Mouse (Mus musculus) MEL-GATA-1-ER (cell line): ENCODE measurements around the gene Gm20388.

Source experiments
- DNase-seq: peaks from one replicate; pipeline ENCODE4 v3.0.0-alpha.2; 2012; ENCODE audit warnings: low read depth; ENCODE audit errors: extremely low read depth

Gm20388 gene

DNA sequence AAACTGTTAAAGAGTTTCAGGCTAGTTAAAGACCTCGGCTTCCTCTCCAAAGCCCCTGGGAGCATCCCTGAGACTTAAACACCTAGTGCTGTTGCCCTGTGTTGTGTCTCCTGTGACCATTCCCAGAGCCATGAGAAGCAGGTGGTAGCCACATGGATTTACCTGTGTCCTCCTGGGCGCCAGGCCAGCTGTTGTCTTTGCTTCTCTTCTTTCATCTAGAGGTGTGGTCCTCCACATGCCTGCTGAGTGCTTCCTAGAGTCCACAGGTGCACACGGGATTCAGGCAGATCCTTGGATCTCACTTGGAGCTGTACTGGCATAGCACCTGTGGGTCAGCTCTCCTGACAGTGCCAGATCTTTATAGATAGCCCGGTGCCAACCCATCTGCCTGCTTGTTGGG lies 4356.6 kb downstream of the Gm20388 start:
- DNase-seq, result no peak

DNA sequence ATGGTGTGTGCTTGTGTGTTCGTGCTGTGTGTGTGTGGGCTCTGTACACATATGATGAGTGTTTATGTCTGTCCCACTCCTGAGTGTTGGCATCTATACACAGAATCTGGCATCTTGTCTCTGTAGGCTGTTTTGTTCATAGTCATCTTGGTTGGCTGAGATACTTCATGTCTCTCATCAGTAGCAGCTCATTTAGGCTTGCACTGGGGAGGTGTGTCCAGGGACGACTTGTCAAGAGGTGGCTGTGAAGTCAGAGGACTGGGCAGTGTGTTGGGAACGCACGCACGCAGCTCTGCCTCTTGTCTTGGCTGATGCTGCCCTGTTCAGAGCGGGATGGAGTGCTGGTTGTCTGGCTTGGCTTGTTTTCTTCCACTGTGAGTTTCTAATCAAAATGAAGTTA lies 4359.9 kb downstream of the Gm20388 start:
- no peak for DNase-seq

DNA sequence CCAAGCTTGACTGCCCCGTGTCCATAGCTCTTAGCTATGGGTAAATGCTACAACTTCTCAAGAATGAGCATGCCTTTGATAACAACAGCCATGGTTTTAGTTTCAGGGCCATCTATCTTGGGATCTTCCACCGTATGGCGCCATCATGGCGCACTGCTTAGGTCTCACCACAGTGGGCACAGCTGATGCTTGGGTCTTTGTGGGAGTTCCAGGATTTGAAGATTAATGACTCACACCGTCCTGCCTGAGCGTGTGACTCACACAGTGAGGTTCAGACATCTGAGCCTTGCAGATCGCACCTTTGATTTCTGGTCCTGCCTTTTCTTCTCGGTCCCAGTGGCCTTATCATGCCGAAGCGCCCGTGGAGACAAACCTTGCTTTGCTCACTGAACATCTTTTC lies 4360.3 kb downstream of the Gm20388 start:
- DNase-seq, result no peak

DNA sequence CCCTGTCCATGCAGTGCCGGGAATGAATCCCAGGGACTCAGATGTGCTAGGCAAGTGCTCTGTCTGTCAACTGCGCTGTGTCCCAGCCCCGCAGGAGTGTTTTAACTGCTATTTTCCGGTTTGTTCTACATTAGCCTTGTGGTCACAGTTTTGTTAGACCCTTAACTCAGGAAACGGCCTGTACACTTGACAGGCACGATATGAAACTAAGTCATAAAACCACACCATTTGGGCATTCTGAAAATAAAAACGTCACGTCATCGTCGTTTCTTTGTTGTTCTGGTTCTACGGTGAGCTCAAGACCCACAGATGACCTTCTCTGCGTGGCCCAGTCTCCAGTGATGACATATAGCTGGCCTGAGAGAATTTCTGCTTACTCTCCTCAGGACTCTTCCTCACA lies 4360.9 kb downstream of the Gm20388 start:
- DNase-seq, result no peak

DNA sequence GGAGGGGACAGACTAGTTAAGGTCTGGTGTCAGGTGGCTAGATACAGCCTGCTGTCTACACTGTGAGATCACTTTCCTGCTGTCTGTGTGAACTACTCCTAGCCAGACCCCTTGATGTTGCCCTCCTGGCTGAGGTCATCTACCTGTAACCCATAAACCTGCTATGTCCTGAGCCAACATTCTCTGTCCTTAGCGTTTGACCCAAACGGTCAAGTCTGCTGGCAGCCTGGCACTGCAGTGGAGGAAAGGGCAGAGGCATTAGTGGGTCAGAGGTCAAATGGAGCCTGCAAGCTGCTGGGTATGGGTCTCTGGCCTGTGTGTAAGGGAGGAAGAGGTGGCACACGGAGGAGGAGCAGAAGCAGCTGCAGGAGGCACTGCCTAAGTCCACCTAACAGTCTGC lies 4362.2 kb downstream of the Gm20388 start:
- DNase-seq, result no peak

DNA sequence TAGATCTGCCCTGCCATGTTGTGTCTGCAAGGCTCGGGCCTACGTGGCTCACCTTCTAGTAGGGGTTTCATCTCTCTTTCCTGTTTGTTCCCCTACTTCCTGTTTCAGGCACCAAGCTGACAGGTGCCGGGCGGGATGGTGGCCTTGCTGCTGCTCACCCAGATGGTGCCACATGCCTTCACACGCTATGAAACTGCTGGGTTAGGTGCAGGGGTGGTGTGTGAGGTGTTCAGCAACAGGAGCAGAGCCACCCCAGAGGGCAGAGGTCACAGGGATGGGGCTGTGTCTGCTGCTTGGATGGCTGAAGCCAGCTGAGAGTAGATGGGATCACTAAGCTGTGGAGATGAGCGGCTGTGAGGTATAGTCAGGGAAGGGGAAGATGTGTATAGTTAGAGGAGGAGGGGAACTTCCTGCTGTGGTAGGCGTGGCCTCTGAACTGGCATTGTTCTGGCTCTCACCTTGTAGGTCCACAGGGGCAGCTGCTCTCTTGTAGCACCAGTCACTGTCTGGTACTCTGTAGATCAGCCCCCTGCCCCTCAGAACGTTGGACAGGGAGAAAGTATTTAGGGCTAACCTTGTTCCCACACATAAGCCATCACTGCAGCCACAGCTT lies 4363.1 kb downstream of the Gm20388 start:
- DNase-seq, result no peak

DNA sequence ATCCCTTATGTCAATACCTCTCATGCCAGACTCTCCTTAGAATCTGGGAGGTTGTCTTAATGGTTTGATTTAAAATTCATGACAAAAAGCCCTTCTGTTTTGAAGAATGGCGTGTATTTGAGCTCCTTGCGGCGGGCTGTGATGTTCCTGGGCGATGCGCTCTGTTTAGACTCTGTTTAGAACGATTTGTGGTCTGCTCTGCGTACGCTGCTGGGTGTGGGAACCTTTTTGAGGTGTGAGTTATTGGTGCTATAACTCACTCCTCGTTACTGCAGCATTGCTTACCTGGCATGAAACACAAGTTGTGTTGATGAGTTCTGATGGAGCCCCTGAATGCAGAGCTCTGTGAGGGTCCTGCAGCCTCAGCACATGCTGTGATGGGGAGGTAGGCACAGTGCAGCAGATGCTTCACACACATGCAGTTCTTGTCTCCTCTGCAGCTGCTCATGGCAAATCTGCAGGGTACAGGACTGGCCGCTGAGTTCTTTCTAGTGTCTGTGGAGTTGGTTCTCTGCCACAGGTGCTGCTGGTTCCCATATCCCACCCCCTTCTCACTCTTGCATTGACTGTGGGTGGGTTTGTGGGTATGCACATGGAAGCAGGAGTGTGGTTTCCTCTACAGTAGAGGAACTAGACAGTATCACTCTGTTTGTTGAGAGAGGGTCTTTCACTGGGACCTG lies 4363.9 kb downstream of the Gm20388 start:
- DNase-seq, result no peak

DNA sequence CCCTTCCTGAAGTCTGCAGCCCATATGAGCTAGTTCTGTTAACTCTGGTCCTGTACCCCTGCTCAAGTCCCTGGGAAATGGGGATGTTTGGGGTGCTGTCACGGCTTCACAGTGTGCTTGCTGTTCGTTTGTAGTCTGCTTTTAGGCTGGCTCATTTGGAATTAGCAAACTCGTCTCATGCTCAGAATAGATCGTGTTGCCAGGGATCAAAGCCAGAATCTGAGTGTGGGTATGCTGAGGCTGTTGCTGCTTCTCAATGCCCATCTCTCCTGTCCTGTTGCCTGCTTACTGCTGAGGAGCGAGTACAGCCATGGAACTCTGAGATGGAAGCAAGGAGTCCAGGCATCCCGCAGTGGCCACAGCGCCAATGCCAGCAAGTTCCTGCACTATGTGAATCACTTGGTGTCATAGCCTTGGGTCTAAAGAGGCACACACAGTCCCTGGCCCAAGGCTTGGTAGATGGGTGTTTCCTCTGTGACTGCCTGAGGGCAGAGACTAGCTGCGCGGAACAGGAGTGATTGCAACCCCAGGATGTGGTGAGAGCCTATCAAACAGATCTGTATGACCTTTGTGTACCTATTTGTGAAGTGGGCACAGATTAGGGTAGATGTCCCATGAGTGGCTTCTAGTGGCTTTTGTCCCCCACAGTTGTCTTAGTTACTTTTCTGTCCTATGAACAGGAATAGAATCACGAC lies 4364.9 kb downstream of the Gm20388 start:
- DNase-seq, result no peak

DNA sequence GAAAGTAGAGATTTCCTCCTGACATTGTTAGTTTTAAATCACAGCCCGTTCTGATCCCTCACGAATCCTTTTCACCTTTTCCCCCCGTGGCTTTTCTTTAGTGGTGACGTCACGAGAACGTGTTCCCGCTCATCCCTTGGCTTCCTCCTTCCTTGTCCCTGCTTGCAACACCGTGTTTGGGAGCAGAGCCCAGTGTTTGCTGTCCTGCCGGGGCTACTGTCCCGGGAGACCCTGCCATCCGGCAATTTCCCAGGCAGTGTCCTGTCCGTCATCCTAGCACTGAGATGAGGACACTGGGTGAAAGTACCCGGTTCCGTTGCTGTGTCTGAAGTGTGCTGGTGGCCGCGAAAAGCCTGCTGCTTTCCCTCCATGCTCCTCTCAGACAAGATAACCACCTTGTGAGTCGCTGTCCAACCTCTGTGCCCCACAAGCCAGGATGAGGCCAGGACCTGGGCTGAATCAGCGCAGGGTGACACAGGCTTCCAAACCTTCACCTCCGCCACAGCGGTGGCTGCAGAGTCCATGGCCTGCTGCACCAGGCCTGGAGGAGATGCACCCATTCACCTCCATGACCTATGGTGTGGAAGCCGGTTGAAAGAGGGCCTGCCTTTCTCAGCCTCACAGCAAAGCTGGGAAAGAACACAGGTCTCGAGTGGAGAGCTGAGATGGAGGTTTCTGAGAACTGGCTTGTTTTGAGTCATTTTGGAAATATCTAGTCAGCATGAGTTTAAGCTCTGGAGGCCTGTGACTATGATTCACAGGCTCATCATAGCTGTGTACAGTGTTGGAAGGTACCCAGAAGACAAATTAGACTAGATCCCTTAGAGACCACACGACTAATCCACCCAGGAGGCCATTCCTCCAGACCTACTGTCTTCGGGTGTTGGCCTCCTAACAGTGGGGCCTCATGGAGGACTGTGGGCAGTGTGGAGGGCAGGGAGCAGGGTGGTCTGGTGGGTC lies 4367.6 kb downstream of the Gm20388 start:
- DNase-seq, result no peak

DNA sequence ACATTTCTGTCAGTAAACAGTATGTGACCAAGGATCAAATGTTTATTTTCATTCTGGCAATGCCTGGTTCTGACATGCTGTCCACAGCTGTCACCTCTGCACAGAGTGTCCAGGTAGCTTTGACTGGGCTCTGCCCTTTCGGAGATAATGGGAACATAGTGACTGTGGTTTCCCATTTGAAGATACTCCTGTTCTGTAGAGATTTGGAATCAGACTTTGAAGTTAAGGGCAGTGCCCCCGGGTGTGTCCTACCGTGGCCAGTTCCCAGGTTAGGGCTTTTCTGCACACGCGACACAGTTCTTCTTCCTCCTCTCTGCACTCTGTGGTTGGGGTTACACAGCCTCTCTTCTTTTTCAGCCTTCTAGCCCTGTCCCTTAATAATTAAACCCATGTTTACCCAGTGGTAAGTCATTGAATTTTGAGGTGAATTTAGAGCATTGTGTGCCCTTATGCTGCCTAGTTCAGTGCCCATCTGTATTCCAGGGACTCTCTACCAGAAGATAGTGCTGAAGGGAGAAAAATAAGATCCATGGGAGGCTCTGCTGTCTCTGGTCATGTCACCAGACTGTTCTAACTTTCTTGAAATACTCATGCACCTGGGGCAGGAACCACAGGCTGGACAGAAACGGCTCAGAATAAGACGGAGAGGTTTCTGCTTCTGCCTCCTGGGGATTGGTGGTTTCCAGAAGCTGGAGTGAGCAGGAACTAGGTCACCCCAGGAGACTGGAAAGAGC lies 4368.5 kb downstream of the Gm20388 start:
- DNase-seq, result no peak

DNA sequence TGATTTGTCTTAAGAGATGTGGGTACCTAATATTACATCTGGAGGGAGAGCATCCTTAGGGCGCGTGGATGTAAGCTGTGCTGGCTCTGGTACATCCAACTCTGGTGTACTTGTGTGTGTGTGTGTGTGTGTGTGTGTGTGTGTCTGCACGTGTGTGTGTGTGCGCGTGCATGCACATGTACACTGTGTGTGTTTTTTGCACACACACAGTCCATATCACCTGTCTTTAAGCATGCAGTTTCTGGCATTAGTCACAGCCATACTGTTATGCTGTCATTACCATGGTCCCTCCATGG lies 4369.0 kb downstream of the Gm20388 start:
- DNase-seq, result no peak

DNA sequence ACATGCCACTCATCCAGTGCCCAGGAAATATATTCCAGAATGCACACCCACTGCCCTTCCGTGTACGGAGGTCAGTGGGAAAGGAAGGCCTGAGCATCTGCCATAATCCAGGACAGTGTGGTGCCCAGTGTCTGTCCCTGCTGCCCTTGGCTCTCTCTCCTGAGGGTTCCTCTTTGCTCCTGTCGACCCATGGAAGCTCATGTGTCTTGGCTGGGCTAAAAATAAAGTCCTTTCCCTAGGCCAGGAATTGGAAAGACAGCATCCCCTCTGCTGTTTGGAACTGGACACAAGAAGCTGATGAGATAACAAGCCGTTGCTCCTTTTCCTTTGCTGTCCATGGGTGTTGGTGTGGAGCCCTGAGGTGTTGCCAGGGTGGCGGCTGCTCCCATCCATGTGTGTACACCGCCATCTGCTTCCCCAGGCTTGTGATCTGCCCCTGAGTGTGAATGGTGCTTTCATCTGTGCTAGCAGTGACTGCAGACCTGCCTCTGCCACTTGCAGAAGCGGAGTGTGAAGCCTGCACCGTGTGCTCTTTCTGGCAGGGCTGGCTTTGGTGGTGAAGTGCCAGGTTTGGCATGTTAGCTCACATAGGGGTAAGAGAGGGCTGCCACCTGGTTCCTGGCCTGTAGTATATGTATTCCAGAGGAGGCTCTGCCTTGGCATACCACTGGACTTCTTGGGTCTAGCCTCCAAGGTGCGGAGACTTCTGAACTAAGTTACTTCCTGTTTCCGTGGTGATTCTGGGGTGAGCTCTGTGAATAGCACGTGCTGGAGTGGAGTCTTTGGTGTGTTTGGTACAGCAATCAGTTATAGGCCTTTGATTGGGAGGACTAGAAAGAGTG lies 4371.3 kb downstream of the Gm20388 start:
- DNase-seq, result no peak

DNA sequence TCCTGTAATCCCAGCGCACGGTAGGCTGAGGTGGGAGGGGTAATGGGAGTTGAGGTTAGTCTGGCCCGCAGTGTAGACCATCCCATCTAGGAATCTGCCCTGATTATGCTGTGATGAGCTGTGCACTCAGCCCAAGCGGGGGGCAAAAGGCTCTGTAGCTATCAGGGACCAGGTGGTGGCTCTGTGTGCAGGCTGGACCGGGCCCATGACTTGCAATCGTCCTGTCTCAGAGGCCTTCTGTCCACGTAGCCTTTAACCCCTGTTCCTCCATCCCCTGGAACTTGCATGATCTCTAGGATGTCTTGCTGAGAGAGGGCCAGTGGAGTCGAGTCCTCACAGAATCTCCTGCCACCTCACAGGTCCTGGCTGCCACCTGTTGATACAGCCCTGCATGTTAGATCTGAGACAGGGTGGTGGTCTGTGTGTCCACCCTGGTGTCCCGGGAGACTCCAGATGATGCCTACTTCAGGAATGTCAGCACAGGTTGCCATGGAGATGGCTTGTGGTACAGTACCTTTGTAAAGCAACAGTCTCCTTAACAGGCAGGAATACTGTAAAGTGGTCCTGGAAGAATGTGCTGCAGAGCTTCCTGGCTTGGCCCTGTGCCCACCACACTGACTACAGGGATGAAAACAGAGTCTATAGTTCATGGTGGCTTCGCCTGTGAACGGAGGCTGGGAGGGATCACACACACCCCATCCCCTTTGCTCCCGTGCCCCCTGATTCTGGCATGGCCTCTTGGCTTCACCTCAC lies 4372.4 kb downstream of the Gm20388 start:
- DNase-seq, result no peak

DNA sequence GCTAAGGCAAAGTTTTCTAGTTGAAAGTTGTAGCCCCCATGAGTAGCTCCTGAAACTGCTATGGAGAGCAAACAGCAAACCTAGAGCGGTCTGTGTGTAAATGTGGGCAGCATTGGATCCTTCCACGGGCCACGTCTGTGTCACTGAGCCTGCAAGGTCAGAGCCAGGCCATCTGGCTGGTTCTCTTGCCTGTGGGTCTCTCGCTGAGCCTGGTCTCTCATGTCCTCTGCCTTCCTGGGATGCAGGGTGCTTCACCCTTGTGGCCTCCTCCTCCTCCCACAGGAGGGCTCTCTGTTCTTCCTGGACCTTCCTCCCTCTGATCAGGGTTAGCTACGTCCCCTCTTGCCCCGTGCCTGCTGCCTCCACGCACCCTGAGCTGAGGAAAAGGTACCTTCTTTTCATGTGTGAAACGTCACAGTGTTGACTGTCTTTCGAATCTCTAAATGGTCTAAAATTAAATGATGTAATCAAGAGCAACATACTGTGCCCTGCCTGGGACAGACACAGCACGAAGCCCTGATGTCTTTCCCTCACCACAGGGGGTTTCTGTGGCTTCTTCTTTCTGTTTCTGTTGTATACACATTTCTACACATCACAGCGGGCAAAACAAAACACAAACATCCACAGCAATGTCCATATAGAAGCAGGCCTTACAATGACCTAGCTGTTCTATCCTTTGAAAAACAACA lies 4373.1 kb downstream of the Gm20388 start:
- no peak for DNase-seq

DNA sequence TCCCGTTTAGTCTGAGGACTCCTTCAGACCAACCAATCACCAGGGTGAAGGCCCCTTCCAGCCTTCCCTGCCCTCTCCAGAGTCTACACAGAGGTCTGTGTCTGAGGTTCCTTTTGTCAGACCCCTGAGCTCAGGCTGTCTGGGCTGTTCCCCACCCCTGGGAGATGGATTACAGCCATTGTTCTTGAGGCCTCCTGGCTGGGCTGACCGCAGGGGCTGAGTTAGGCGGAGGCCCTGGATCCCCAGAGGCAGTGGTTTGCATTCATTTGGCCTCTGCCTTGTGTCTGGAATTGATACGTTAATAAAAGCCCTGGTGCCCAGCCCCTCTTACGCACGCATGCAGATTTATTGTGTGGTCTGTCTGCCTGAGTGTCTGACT lies 4373.7 kb downstream of the Gm20388 start:
- DNase-seq, result no peak

DNA sequence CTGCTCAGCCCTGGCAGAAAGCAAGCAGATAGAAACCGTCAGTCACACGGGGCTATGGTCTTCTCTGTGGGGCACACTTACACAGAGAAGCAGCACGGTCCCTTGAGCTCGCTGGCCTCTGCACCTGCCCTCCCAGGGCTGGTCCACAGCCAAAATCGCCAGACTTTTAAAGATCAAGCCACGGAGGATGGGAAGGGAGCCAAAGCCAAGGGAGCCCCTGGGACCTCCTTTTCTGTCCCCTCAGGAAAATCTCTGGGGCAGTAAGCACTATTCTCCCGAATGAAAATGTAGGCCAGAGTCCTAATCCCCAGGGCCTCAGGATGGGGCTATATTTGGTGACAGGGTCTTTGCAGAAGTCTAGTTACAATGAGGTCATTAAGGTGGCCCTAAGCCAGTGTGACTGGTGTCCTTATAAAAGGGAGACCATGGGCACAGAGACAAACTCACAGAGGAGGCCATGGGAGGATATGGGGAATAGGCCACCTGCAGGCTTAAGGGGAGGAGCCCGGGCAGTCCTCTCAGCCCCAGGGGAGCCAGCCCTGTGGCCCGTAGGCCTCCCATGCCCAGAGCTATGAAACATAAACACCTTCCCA lies 4374.4 kb downstream of the Gm20388 start:
- DNase-seq, result no peak

DNA sequence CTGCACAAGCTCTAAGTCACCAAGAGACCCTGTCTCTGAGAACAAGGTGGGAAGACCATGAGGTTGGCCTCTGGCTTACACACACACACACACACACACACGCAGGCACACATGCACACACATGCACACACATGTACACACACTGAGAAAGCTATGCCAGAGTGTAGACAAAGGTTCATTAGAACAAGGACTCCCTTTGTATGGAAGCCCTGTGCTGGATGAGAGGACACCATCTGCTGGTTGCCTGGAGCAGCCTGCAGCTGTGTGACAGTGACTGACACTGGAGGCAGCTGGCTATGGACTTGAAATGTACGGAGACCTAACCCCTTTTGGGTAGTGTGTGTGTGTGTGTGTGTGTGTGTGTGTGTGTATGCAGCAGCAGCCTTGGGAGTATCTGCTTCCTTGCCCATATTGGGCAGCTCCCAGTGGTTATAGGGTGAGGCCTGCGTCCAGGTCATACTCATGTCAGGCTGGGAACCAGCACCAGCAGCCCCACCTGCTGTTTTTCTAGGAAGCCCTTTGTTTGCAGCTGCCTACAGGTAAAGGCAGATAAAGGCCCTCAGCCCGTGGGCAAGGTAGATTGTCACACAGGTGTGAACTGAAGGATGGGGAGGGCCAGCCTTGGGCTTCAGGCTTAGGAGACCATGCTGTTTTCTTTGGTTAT lies 4376.0 kb downstream of the Gm20388 start:
- no peak for DNase-seq

DNA sequence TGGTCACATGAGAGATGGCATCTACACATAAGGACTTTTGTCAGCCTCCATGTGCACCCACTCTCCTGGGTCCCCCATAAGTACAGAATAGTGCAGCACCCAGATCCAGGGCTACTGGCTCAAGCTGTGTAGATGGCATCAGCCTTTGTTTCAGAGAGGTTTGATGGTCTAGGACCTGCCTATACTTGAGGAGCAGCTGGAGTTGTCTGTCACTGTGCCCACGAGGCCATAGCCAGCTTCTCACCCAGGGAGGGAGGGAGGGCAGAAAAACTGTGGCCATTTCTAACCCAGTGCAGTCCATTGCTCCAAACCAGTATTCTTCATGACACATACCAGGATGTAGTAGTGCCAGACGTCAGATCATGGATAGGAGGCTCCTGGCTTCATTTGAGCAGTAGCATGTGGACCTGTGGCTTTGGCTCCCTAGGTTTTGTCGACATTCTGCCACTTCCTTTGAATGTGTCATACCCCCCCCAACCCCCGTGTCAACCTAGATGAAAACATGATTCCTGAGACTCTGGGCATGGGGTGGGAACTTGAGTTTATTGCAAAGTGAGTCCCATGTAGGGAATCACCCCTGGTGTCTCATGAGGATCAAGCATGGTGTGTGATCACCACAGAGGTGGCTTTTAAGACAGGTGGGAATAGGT lies 4377.7 kb downstream of the Gm20388 start:
- DNase-seq, result no peak
